9 mouse cellular contexts compared by ENCODE assay signal in genomic region chr9:48649851-48650685, GRCm38 (mm10). TPM values are rescaled to one million over a fixed set of nuclear protein-coding genes. Genes with fewer than 3 reads are reported as not detected.
DNase-seq lines count a peak whose midpoint lies in the region; ATAC-seq and TF ChIP-seq lines count a peak whose summit lies in the region.
"Had no signal": no experiment of that assay in that cellular context is flagged by ENCODE, and none has a peak within 500 bp of the region (broad histone marks: within the 10 kb centered on the region; RNA-seq: fewer than 3 reads in every experiment).

No protein-coding gene starts in this region.

- H3K27ac ChIP-seq in kidney, embryonic 14.5 days (ENCODE audit: low read depth, low read length) = no peak overlapping the region
- no peak overlapping the region for H3K27ac ChIP-seq in forebrain, embryonic 15.5 days (replicated peaks)
- peak overlapping the region; percentile 83 for H3K27ac ChIP-seq in limb, embryonic 10.5 days
- no peak overlapping the region for H3K27ac ChIP-seq in stomach, postnatal 0 days (replicated peaks)
- H3K27ac ChIP-seq: limb, embryonic 15.5 days had no signal

- H3K36me3 ChIP-seq in kidney, embryonic 14.5 days (ENCODE audit: control insufficient read depth, insufficient read depth, low read length) = no peaks in the 10 kb centered on the region
- no peaks in the 10 kb centered on the region for H3K36me3 ChIP-seq in forebrain, embryonic 15.5 days
- H3K36me3 ChIP-seq in limb, embryonic 10.5 days = no peaks in the 10 kb centered on the region
- no peaks in the 10 kb centered on the region; the same call in 1 of the 2 replicates for H3K36me3 ChIP-seq in stomach, postnatal 0 days (ENCODE audit: control insufficient read depth, insufficient read depth, low read length)
- H3K36me3 ChIP-seq: limb, embryonic 15.5 days had no signal

- DNase-seq in kidney, adult 8-10 months = no peak
- peak; percentile 14 for DNase-seq in brain, embryonic 14.5 days (ENCODE audit: low read depth)
- DNase-seq in limb, embryonic 10.5 days (ENCODE audit: low spot score) = peak; percentile 33
- no peak for DNase-seq in stomach, postnatal 0 days (ENCODE audit: low spot score)
- DNase-seq in B cell, adult 2 months = no peak
- no peak for DNase-seq in ovary, postnatal 10 days (ENCODE audit: low spot score)

- no peaks in the 10 kb centered on the region for H3K9me3 ChIP-seq in kidney, embryonic 14.5 days (ENCODE audit: control insufficient read depth, low read length)
- H3K9me3 ChIP-seq in forebrain, embryonic 15.5 days = no peaks in the 10 kb centered on the region
- no peaks in the 10 kb centered on the region for H3K9me3 ChIP-seq in limb, embryonic 10.5 days (replicated peaks)
- no peaks in the 10 kb centered on the region for H3K9me3 ChIP-seq in stomach, postnatal 0 days (ENCODE audit: control insufficient read depth, low read length)
- H3K9me3 ChIP-seq: limb, embryonic 15.5 days had no signal

- no peak for TF ChIP-seq CTCF in brain, embryonic 14.5 days (IDR thresholded peaks at IDR 0.05; ENCODE audit: borderline replicate concordance, extremely low read depth, insufficient read depth, insufficient read length)
- TF ChIP-seq CTCF in stomach, postnatal 0 days (IDR thresholded peaks at IDR 0.05; ENCODE audit: low read depth) = 0 out of 2 replicates have a peak, but pooled peaks have one; percentile 1

- peak overlapping the region; percentile 61 for H3K4me2 ChIP-seq in kidney, embryonic 14.5 days (replicated peaks; ENCODE audit: low read depth, low read length)
- peak overlapping the region; percentile 37; the same call in 1 of the 2 replicates for H3K4me2 ChIP-seq in forebrain, embryonic 15.5 days (replicated peaks)
- H3K4me2 ChIP-seq in stomach, postnatal 0 days (replicated peaks; ENCODE audit: low read depth) = no peak overlapping the region

- peaks cover 25% of the 10 kb centered on the region for H3K4me1 ChIP-seq in kidney, embryonic 14.5 days (ENCODE audit: control insufficient read depth, insufficient read depth, low read length)
- peaks cover 25% of the 10 kb centered on the region for H3K4me1 ChIP-seq in forebrain, embryonic 15.5 days
- peaks cover 70% of the 10 kb centered on the region for H3K4me1 ChIP-seq in limb, embryonic 10.5 days
- no peaks in the 10 kb centered on the region; the same call in 1 of the 2 replicates for H3K4me1 ChIP-seq in stomach, postnatal 0 days (replicated peaks; ENCODE audit: control insufficient read depth, insufficient read depth)

- TF ChIP-seq POLR2A in brain, embryonic 14.5 days (IDR thresholded peaks at IDR 0.05; ENCODE audit: borderline replicate concordance, extremely low read depth, insufficient read depth, insufficient read length, poor library complexity, severe bottlenecking) = no peak

- H3K9ac ChIP-seq in kidney, embryonic 14.5 days (ENCODE audit: low read depth, low read length) = no peak overlapping the region
- no peak overlapping the region for H3K9ac ChIP-seq in forebrain, embryonic 15.5 days (replicated peaks)
- no peak overlapping the region; the same call in 1 of the 2 replicates for H3K9ac ChIP-seq in stomach, postnatal 0 days (ENCODE audit: low read length)
- H3K9ac ChIP-seq: limb, embryonic 15.5 days had no signal

- peaks cover 6% of the 10 kb centered on the region; the same call in 1 of the 2 replicates for H3K27me3 ChIP-seq in kidney, embryonic 14.5 days (ENCODE audit: control insufficient read depth, insufficient read depth, low read length)
- H3K27me3 ChIP-seq in forebrain, embryonic 15.5 days = 0 out of 2 replicates have a peak, but pooled peaks cover 6% of the 10 kb centered on the region
- H3K27me3 ChIP-seq in limb, embryonic 10.5 days (ENCODE audit: low read depth, poor library complexity, severe bottlenecking) = peaks cover 12% of the 10 kb centered on the region; the same call in 1 of the 2 replicates
- H3K27me3 ChIP-seq in stomach, postnatal 0 days (ENCODE audit: control insufficient read depth, insufficient read depth, low read length) = no peaks in the 10 kb centered on the region

- 34% methylated on average over 17 of the region's 17 CpGs for WGBS in kidney, embryonic 14.5 days
- WGBS in forebrain, embryonic 15.5 days = 34% methylated on average over 17 of the region's 17 CpGs
- WGBS in limb, embryonic 10.5 days = 33% methylated on average over 17 of the region's 17 CpGs
- whole genome bisulfite sequencing in stomach, postnatal 0 days = 51% methylated on average over 17 of the region's 17 CpGs

- no peak for TF ChIP-seq EP300 in stomach, postnatal 0 days (optimal IDR thresholded peaks at IDR 0.05)

- H3K4me3 ChIP-seq in kidney, embryonic 14.5 days (ENCODE audit: low read length) = peak overlapping the region; percentile 24; the same call in 1 of the 2 replicates
- no peak overlapping the region for H3K4me3 ChIP-seq in forebrain, embryonic 15.5 days
- peak overlapping the region; percentile 45 for H3K4me3 ChIP-seq in limb, embryonic 10.5 days
- no peak overlapping the region; the same call in 1 of the 2 replicates for H3K4me3 ChIP-seq in stomach, postnatal 0 days (ENCODE audit: low read depth, low read length)

- no peak for ATAC-seq in kidney, embryonic 14.5 days (ENCODE audit: low FRiP score, low TSS enrichment)
- no peak for ATAC-seq in forebrain, embryonic 15.5 days (replicated peaks)
- ATAC-seq in stomach, postnatal 0 days (ENCODE audit: low FRiP score, low TSS enrichment) = no peak

RNA-seq across cellular contexts. Expression of gene Nnmt, which starts 45.1 kb away (rescaled TPM):
- polyA plus RNA-seq in kidney, embryonic 14.5 days (2014; fragmentation: Nextera tagmentation; extraction: Ambion mirVana) = 0.55 and 1.7 TPM in 2 replicates
- polyA plus RNA-seq in brain, embryonic 14.5 days (2012; rRNA removed) = 0.34 and 0.81 TPM in 2 replicates
- polyA plus RNA-seq in forebrain, embryonic 15.5 days (2015; fragmentation: Nextera tagmentation; extraction: Ambion mirVana) = 0.42 and 0.74 TPM in 2 replicates
- polyA plus RNA-seq in limb, embryonic 10.5 days (2016; fragmentation: Nextera tagmentation; extraction: Ambion mirVana) = 0.19 TPM in 2 replicates
- 3.3 and 5.3 TPM in 2 replicates for polyA plus RNA-seq in stomach, postnatal 0 days (2015; fragmentation: Nextera tagmentation; extraction: Ambion mirVana)

Comparison
In these comparisons a context has a peak if more than half of its experiments do, and no peak if none do; other contexts are left out.
1. H3K4me3 ChIP-seq: peak in kidney, embryonic 14.5 days (single experiment) and limb, embryonic 10.5 days (single experiment); none in forebrain, embryonic 15.5 days (single experiment) and stomach, postnatal 0 days (single experiment).
2. DNase-seq: peak in brain, embryonic 14.5 days (single experiment) and limb, embryonic 10.5 days (single experiment); none in kidney, adult 8-10 months (0 of 2), stomach, postnatal 0 days (single experiment), B cell, adult 2 months (0 of 2) and ovary, postnatal 10 days (single experiment).